Mouse (Mus musculus): Measurements from ENCODE around the gene Kctd4.

DNA sequence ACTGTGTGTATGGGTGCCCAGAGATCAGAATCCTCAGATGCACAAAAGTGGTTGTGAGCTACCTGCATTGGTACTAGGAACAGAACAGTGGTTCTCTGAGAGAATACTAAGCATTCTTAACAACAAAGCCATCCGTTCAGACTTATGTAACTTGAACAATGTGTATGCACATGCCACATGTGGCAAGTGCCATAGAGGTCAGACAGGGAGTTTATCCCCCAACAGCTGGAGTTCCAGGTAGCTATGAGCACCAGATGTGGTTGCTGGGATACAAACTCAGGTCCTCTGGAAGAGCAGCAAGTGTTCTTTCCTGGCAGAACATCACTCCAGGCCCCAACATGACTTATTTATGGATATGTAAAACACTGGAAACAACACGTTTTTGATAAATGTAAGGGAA is 1.8 kb upstream of the Kctd4 start:
- TF ChIP-seq POLR2A (IDR thresholded peaks at IDR 0.05; ENCODE audit: control insufficient read depth, low read depth, low read length) = no peak
- no peak for TF ChIP-seq CTCF (IDR thresholded peaks at IDR 0.05; ENCODE audit: control insufficient read depth, insufficient read depth, insufficient replicate concordance, low read depth, low read length)
